Mouse (Mus musculus) cerebellum, adult 2 months (tissue): ENCODE results near the gene Gm19684. TPM values are rescaled to one million over a fixed set of nuclear protein-coding genes. Genes with fewer than 3 reads are reported as not detected.
"Not testable (repeated sequence)": the region's sequence is repeated elsewhere in the genome, so short reads cannot be mapped to it uniquely, and the experiment has no call there.

Experiments used
- DNase-seq, 2 experiments: peaks; one replicate each; pipeline ENCODE4 v3.0.0; 2021
- H3K27ac ChIP-seq: fragments of 200-500 bp; 2 replicates; pipeline ENCODE4 v1.5.1; 2012; ENCODE audit warnings: low read length, control low read depth, inconsistent platforms; ENCODE audit not compliant: insufficient read depth
- H3K27me3 ChIP-seq: fragments of 200-500 bp; 2 replicates; pipeline ENCODE4 v1.6.1; 2012; ENCODE audit warnings: inconsistent platforms, mild to moderate bottlenecking, low read length, moderate library complexity; ENCODE audit not compliant: control insufficient read depth, insufficient read depth
- H3K4me1 ChIP-seq: fragments of 200-500 bp; 2 replicates; pipeline ENCODE4 v1.6.1; 2011; ENCODE audit warnings: low read length; ENCODE audit not compliant: control insufficient read depth, insufficient read depth
- H3K4me3 ChIP-seq: fragments of 200-500 bp; replicated peaks from 2 replicates; pipeline ENCODE3; 2011; ENCODE audit warnings: mild to moderate bottlenecking, low read depth, low read length, control low read depth; ENCODE audit not compliant: insufficient read depth
- CTCF ChIP-seq: fragments of 200-500 bp; IDR thresholded peaks from 2 replicates; pipeline ENCODE4 v1.5.1; 2011; ENCODE audit warnings: low read depth, mild to moderate bottlenecking, control low read depth, low read length, moderate library complexity, borderline replicate concordance; ENCODE audit not compliant: insufficient read depth
- POLR2A ChIP-seq: fragments of 200-500 bp; IDR thresholded peaks from 2 replicates; pipeline ENCODE4 v1.6.1; 2011; ENCODE audit warnings: low read length, control low read depth, borderline replicate concordance; ENCODE audit not compliant: insufficient read depth
- WGBS: fragments of 180-500 bp; shearing (Covaris S2); methylation state at CpG from one replicate; pipeline ENCODE4 v1.1.7; 2018; 5-methylcytosine and 5-hydroxymethylcytosine counted together
- polyA plus RNA-seq: library from polyadenylated mRNA; depleted of rRNA; stranded (reverse); fragments of >200 nt; gene quantifications from 2 replicates; pipeline ENCODE4 v1.2.3, GENCODE M21; 2012

Gene Gm19684
- polyA plus RNA-seq, 1 experiment = not detected

DNA sequence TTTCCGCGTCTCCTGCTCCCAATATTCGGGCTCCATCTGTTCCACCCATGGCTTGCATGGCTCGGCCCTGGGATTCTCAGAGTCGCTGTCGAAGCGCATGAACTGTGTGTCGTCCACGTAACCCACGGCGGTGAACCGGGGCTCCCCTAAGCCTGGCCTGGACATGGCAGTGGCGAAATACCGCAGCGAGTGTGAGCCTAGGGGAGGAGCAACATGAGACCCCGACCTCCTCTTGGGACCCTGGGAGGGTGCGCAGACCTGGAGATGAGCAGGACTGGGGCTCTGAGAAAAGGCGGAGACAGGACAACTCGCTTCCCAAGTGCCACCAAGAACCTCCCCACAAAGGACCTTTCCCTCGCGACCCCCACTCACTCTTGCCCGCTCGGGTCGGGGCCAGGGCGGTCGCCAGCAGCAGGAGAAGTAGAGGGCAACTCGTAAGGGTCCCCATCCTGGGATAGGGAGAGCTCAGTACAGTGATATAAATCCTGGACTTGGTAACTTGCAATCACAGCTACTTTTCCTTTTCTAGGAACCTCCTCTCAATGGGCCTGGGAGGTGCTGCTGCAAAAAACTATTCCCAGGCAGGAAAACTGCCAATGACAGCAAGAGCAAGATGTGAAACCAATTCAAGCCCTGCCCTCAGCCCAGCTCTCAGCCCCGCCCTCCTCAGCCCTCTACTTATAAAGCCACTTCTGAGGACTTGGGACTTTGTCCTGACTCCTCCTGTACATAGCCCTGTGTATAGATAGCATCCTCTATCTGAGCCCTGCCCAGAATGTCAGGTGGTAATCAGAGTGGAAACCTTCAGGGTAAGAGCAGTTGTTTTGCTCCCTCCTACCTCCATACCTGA is 7.7 kb downstream of the Gm19684 start, which contains the start of gene Gm7030:
TSS of gene Gm7030 (minus strand) at position 458 of the 850 bp plus-strand sequence.
- DNase-seq = not testable (repeated sequence)
- 24% methylated on average over 27 of the region's 28 CpGs for WGBS

DNA sequence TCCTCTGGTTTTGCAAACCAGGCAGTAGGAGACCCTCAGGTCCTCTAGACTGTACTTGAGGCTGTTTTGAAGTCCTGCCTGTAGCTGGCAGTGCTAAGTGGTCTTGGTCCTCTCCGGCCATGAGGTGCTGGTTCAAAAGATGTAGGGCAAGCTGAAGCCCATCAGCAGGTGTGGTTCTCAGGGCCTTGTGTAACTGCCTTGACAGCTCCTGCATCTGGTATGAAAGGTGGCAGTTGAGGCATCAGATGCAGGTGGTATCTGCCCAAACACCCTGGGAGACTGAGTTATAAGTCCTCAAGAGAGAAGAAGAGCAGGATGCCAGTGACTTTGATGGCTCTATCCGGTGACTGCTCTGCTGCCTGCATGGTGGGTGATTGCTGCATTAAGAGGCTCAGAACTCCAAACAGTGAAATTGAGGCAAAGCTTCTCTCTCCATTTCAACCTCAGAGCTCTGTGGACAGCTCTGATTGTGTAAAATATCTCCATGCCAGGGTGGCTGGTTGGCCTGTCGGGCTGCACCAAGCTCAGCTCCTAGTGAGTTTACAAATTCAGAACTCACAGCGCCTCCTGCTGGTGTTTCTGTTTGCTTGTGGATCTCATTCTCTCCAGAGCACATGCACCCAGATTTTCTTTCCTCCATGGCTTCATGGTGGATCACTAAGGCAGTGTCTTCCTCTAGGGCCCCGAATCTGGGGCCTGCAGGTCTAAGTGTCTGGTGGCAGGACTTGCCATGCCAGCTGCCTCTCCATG is 10.2 kb downstream of the Gm19684 start:
- no peaks in the 10 kb centered on the region for H3K4me1 ChIP-seq
- H3K27me3 ChIP-seq = no peaks in the 10 kb centered on the region
- TF ChIP-seq CTCF (no peak), POLR2A (no peak)
- no peak overlapping the region for H3K4me3 ChIP-seq
- 70% methylated on average over 5 of the region's 5 CpGs for WGBS
- no peak for DNase-seq
- no peak overlapping the region for H3K27ac ChIP-seq

More for the DNA sequence above, 7.7 kb downstream of the Gm19684 start, which contains the start of gene Gm7030:
- H3K4me1 ChIP-seq, H3K27me3 ChIP-seq, H3K4me3 ChIP-seq, H3K27ac ChIP-seq: not testable (repeated sequence)

DNA sequence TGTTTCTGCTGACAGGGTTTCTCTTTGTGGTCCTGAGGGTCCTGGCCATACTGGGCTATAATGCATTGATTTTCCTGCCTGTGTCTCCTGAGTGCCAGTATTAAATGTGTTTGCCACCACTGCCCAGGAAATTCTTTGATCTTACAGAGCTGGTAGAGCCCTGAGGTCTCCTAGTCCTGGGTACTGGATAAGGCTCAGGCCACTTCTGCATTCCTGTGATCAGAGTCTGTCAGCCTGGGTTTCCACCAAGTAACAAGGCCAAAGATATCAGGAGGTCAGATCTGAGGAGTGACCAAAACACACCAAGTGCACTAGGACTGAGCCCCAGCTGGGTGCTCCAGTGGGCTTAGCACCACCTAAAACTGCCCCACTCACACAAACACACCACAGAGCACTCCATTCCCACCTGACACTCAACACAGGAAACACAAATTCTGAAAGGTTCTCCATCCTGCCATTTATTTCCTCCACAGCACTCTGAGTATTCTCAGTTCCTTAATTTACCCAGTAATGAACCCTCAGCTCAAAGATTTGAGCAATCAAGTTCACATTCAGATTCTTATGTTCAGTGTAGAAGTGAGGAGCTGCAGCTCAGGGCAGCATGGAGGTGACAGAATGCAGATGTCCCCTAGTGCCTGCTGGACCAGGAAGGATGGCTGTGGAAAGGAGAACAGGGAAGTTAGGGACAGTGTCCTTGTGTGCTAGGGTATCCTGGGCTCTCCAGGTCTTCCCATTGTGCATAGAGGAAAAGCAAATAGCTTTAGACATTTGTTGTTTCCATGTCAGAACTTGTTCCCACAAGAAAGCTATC is 14.1 kb downstream of the Gm19684 start:
- H3K27me3 ChIP-seq, H3K4me3 ChIP-seq, DNase-seq, H3K27ac ChIP-seq, H3K4me1 ChIP-seq: not testable (repeated sequence)

GRCm38 (mm10) chr17:36136299-36136848 is 14.9 kb downstream of the Gm19684 start:
- WGBS = 80% methylated on average over 1 of the region's 1 CpGs
- H3K27ac ChIP-seq, H3K27me3 ChIP-seq, DNase-seq, H3K4me3 ChIP-seq, H3K4me1 ChIP-seq: not testable (repeated sequence)

- whole genome bisulfite sequencing = 1% methylated on average over 78 of the region's 78 CpGs
- H3K27ac ChIP-seq = no peak overlapping the region
Measured at GRCm38 (mm10) chr17:36145111-36145860, 23.8 kb downstream of the Gm19684 start.

GRCm38 (mm10) chr17:36145861-36146156 is 24.3 kb downstream of the Gm19684 start:
- H3K4me1 ChIP-seq, H3K27ac ChIP-seq, DNase-seq, H3K27me3 ChIP-seq, H3K4me3 ChIP-seq: not testable (repeated sequence)
- WGBS = 3% methylated on average over 13 of the region's 13 CpGs

More at GRCm38 (mm10) chr17:36145111-36145860, 23.8 kb downstream of the Gm19684 start:
- no peak for TF ChIP-seq POLR2A
- Histone ChIP-seq H3K27me3 (peaks cover 2% of the 10 kb centered on the region; the same call in 1 of the 2 replicates), H3K4me1 (no peaks in the 10 kb centered on the region), H3K4me3 (peak overlapping the region; percentile 8)
- DNase-seq = no peak

DNA sequence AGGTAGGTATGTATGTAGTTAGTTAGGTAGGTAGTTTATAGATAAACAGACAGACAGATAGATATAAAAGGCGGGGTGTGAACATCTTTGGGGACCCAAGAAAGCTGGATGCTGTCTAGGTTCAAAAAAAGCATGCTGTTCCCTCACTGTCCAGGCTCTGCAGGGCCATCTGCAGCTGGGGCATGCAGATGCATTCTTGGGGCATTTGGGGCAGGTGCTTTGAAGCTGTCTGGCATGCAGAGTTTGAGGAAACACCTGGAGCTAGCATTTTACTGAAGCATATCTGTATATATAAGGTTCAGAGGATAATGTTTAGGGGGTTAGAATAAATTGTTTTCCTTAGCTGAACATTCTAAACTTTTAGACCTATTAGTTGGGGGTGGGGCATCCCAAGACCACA is 25.5 kb downstream of the Gm19684 start:
- not testable (repeated sequence) for DNase-seq, H3K4me1 ChIP-seq, H3K27ac ChIP-seq, H3K4me3 ChIP-seq, H3K27me3 ChIP-seq
- 81% methylated on average over 1 of the region's 1 CpGs for WGBS

GRCm38 (mm10) chr17:36148468-36148867 is 27.0 kb downstream of the Gm19684 start:
- WGBS = 89% methylated on average over 5 of the region's 5 CpGs
- not testable (repeated sequence) for H3K4me1 ChIP-seq, DNase-seq, H3K4me3 ChIP-seq, H3K27me3 ChIP-seq, H3K27ac ChIP-seq

DNA sequence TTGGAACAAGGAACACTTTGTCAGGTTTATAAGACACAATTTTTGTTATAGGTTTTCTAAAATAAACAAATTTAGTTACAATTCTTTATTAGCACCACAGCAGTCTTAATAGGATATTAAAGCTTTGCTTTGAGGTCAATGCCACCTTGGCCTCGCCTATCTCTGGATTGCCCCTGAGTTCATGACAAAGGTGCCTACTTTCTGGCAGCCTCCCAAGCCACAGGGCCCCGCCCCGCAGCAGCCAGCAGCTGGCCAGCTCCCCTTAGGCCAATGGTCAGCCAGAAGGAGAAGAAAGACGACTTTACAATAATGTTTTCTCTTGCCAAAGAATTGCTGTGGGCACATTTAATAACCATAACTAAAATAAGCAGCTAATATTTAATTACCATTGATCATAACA is 29.7 kb downstream of the Gm19684 start:
- not testable (repeated sequence) for H3K27me3 ChIP-seq
- 37% methylated on average over 4 of the region's 4 CpGs for WGBS

More for the DNA sequence above, 29.7 kb downstream of the Gm19684 start:
- not testable (repeated sequence) for DNase-seq, H3K4me3 ChIP-seq, H3K4me1 ChIP-seq, H3K27ac ChIP-seq
